Mouse (Mus musculus): Measurements from ENCODE around the gene Hoxd9.

Hoxd9 gene

DNA sequence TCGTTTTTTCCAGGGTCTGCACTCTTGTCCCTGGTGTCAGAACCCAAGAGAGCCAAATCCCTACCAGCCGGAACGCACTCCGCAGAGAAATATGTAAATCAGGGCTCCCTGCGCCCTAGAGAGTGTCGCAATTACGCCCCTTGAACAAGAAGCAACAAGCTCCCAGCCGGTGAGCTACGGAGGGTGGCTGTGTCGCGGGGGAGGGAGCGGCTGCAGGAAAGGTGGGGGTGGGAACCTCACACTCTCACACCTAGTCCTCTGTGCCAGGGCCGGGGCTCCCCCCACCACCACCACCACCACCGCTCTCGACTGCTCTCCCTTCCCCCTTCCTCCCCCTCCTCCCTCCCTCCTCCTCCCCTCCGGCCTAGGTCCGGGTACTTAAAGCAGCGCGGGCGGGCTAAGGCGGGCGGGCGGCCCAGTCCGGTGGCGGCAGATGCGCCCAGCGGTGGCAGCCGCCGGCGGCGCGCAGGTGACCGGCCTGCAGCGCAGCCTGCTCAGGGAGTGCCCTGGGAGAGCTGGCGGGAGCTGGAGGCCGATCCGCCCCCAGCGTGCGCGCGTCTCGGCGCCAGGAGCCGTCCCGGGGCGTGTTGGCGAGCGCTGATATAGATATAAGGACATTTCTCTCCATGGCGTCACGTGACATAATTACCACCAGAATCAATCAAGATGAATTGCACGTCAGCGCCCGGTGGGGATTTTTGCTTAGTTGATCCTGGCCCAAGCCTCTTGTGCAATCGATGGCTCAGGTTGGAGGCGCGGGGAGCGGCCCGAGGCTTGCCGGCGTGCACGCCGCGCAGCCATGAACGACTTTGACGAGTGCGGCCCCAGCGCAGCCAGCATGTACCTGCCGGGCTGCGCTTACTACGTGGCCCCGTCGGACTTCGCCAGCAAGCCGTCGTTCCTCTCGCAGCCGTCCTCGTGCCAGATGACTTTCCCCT is 15.7 kb upstream of the Hoxd9 start:
- in situ Hi-C loops (cut with MboI, MseI), result loop anchor here (10.0 kb wide), 1 partner anchor 1097 kb away; the partner anchor contains the start of gene Chrna1

GRCm38 (mm10) chr2:74682796-74683195 is 14.7 kb upstream of the Hoxd9 start:
- in situ Hi-C loops (cut with MboI, MseI), result loop anchor here (10.0 kb wide), 1 partner anchor 1098 kb away; the partner anchor contains the start of gene Chrna1

DNA sequence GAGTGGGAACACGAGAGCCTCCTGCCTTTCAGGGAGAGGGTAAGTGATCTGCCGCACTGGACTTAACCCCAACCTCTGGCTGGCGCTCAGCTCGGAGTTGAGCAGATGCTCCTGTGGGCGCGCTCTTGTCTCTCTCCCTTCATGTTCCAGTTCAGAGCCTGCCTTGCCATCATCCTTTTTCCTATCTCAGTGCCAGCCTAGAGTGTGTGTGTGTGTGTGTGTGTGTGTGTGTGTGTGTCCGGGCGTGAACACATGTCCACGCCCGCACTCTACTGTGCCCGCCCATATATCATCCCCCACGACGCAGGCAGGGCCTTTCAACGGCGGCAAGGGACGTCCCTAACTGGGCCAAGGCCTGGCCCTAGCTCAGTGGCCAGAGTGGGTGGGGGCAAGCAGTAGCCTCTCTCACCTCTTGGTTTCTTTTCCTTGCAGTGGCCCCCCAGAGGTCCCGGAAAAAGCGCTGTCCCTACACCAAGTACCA is 14.0 kb upstream of the Hoxd9 start:
- in situ Hi-C loops (cut with MboI, MseI), result loop anchor here (10.0 kb wide), 1 partner anchor 1099 kb away; the partner anchor contains the start of gene Chrna1

DNA sequence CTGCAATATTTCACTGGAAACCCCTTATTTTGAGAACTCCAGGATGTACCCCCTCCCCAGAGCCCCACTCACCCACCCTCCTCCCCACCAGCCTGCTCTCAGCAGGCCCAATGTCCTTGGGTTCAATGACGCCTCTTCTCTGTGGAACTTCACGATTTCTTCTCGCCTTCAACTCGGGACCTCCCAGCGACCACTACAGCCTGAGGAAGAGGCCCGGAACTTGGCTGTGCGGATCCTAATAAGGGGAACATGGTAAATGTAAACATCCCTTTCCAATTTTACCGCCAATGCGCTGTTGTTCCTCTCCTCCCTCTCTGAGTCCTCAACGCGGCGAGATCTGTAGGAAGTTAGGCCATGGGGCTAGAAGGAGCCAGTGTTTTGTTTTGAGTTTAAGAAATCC is 13.4 kb upstream of the Hoxd9 start:
- in situ Hi-C loops (cut with MboI, MseI), result loop anchor here (10.0 kb wide), 1 partner anchor 1099 kb away; the partner anchor contains the start of gene Chrna1

DNA sequence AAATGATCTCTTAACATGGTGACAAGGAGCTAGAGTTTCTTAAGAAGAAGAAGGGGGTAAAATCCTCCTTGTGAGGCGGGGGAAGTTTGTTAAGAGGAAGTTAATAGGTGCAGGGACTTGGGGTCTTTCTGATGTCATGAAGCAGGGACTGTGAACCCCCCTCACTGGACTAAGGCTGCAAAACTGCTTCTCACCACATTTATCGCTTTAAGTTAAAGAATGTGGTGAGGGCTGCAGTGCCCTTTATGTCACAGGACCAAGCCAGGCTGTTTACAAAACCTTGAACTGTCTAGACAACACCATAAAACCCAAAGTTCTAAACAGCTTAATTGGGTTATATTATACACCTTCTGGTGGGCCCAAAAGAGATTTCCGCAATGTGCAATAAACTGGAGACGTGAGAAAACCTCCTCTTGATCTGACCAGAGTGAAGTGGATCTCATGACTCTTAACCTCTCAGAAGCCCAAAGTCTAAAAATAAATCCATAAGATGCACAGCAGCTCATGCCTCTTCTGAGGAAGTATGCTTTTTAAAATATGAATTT is 12.4 kb upstream of the Hoxd9 start:
- in situ Hi-C loops (cut with MboI, MseI), result loop anchor here (10.0 kb wide), 1 partner anchor 1100 kb away; the partner anchor contains the start of gene Chrna1

- in situ Hi-C loops (cut with MboI, MseI), result loop anchor here (10.0 kb wide), 1 partner anchor 1102 kb away; the partner anchor contains the start of gene Chrna1
Observed at GRCm38 (mm10) chr2:74686301-74686987, 11.1 kb upstream of the Hoxd9 start.

DNA sequence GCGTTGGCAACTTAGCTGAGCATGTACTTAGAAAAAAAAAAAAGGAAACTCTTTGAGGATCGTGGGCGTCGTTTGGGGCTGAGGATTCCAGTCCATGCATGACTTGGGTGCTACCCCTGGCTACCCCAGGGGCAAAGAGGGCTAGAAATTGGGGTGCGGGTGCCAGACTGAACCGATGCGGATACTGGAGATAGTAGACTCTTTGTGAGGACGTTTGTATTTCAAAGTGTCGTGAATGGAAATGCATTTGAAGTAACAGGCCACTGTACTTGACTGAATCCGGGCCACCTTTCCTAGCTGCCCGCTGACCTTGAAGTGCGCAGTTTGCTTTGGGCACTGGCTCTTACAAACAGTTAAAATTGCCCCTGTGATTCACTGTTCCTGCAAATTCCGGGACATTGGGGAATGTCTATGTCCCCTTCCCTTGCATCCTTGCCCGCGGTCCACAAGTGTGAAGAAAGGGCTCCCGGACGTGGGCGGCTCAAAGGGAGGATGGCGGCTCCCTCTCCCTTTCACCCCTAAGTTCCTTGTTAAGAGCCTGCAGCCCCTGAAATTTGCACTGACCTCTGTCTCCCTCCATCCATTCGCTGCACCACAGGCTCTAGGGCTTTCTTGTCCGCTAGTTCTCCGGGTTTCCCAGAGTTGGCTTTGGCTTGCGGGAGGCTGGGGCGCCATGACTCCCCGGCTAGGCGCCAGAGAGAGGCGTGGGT is 10.4 kb upstream of the Hoxd9 start:
- in situ Hi-C loops (cut with MboI, MseI), result loop anchor here (10.0 kb wide), 1 partner anchor 1102 kb away; the partner anchor contains the start of gene Chrna1

GRCm38 (mm10) chr2:74687698-74688555 is 9.6 kb upstream of the Hoxd9 start:
- in situ Hi-C loops (cut with MboI, MseI), result loop anchor here (10.0 kb wide), 1 partner anchor 1103 kb away; the partner anchor contains the start of gene Chrna1

GRCm38 (mm10) chr2:74688795-74689573 is 8.5 kb upstream of the Hoxd9 start:
- in situ Hi-C loops (cut with MboI, MseI), result loop anchor here (10.0 kb wide), 1 partner anchor 1104 kb away; the partner anchor contains the start of gene Chrna1

- in situ Hi-C loops (cut with MboI, MseI), result loop anchor here (5.0 to 10.0 kb wide), 3 partner anchors 48 to 1105 kb away; partner anchors contain the start of gene Chrna1
Observed at GRCm38 (mm10) chr2:74689574-74690337, 7.8 kb upstream of the Hoxd9 start.

DNA sequence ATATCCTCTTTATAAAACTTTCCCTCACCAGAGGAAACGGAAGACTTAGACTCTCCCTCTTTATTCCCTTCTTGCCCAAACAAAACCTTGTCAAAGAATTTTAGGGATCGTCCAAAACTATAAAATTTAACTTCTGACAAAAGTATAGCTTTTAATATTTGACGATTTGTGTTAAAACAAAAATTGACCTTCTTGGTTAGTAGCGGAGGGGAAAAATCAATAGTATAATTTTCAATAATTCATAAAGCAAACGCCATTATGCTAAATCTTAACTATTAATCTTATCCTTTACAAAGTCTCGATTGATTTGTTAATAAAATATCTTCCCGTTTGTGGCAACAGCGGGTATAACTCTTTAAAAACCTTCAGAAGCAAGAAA is 7.2 kb upstream of the Hoxd9 start:
- in situ Hi-C loops (cut with MboI, MseI), result loop anchor here (5.0 to 10.0 kb wide), 2 partner anchors 47 to 904 kb away; no protein-coding TSS in a partner anchor

- in situ Hi-C loops (cut with MboI, MseI), result loop anchor here (5.0 to 10.0 kb wide), 2 partner anchors 46 to 904 kb away; no protein-coding TSS in a partner anchor
Observed at GRCm38 (mm10) chr2:74691022-74691951, 6.2 kb upstream of the Hoxd9 start, which contains the start of gene Hoxd10. Gene Hoxd10, plus strand, starts transcription at chr2:74691924.

GRCm38 (mm10) chr2:74691995-74692807 is 5.3 kb upstream of the Hoxd9 start:
- in situ Hi-C loops (cut with MboI, MseI), result loop anchor here (5.0 to 10.0 kb wide), 2 partner anchors 45 to 903 kb away; no protein-coding TSS in a partner anchor

DNA sequence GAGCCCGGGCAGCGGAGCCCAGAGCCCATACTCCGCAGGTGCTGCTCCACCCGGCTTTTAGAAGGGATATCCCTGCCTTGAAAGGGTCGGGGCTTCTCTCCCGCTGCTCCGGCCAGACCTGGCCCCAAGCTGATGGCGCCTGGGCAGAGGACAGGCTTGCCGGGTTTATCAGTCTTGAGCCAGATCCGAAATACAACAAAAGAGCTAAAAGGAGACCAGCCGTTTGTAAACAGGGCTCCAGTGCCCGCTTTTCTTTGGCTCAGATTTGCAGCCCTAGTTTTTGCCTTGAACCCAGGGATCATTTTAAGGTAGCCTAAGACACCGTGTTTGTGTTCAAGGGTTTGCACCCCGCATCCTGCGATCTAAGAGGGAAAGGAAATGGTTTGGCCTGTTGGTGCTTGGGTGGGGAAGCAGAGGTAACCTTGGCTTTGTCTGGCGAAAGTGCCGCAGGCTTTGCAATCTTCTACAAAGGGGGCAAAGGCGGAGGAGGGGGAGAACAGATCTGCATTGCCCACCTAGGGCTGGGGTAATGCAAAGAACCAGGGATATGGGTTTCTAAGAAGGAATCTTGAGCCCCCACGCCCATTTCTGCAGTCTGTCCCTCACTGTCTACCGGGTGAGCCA is 4.6 kb upstream of the Hoxd9 start:
- in situ Hi-C loops (cut with MboI, MseI), result loop anchor here (5.0 to 10.0 kb wide), 2 partner anchors 44 to 902 kb away; no protein-coding TSS in a partner anchor

- in situ Hi-C loops (cut with MboI, MseI), result loop anchor here (5.0 to 10.0 kb wide), 2 partner anchors 44 to 901 kb away; no protein-coding TSS in a partner anchor
Observed at GRCm38 (mm10) chr2:74693432-74693827, 4.1 kb upstream of the Hoxd9 start.

Data from T-helper 1 cell (primary cell).